Mouse (Mus musculus) bone marrow macrophage, adult 2 months (primary cell): ENCODE measurements around the gene Nelfe. TPM values are rescaled to one million over a fixed set of nuclear protein-coding genes. Genes with fewer than 3 reads are reported as not detected.
"Not testable (repeated sequence)": the region's sequence is repeated elsewhere in the genome, so short reads cannot be mapped to it uniquely, and the experiment has no call there.

Experiments used
- H3K27ac ChIP-seq: 2 replicates; pipeline ENCODE4 v1.5.1; 2012; ENCODE audit warnings: low read depth, low read length; ENCODE audit not compliant: insufficient read depth
- H3K4me1 ChIP-seq: 2 replicates; pipeline ENCODE4 v1.6.1; 2012; ENCODE audit warnings: low read length; ENCODE audit not compliant: control insufficient read depth, insufficient read depth
- H3K4me3 ChIP-seq: 2 replicates; pipeline ENCODE4 v1.5.1; 2012; ENCODE audit warnings: mild to moderate bottlenecking, low read length, moderate library complexity; ENCODE audit not compliant: insufficient read depth
- CTCF ChIP-seq: IDR thresholded peaks from 2 replicates; pipeline ENCODE4 v1.5.1; 2012; ENCODE audit warnings: low read depth, mild to moderate bottlenecking, low read length, moderate library complexity
- POLR2A ChIP-seq: IDR thresholded peaks from 2 replicates; pipeline ENCODE4 v1.6.1; 2012; ENCODE audit warnings: mild to moderate bottlenecking, low read depth, low read length, borderline replicate concordance
- polyA plus RNA-seq: library from polyadenylated mRNA; stranded (reverse); fragments of >200 nt; gene quantifications from 2 replicates; pipeline ENCODE4 v1.2.4, GENCODE M21; 2012; ENCODE audit not compliant: missing spikeins, insufficient read depth, insufficient read length

Gene Nelfe
- polyA plus RNA-seq = 48.9 and 56.8 TPM in 2 replicates

DNA sequence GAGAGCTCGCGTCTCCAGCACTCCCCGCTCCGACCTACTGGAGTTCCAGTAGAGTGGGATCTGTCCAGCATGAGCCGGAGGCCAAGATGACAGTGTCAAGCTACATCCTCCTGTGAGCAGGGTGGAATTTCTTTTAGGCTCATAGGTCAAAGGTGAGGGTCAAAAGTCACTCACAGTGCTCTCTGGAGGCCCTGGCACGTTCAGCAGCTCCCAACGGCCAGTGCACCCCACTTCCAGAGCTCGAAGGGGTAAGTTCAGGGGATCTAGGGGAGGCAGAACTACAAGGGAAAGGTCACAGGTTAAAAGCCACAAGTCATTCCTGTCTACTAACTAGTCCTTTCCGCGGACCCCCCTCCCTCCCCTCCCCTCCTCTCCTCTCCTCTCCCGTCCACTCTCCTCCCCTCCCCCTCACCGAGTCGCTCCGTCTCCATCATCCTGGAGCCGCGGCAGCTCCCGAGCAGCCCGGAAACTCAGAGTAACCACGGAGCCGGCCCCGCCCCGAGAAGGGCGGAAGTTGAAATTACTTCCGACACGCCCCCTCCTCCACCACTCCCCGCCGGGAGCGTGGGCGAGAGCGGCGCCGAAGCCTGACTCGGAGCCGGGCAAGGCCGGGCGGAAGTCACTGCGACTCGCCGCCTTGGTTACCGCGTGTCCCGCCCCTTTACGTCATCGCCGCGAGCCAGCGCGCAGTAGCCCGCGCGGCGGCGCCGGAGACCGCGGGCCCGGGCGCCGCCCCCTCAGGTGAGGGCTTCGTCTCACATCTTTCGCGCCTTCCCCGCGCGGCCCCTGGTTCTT lies at the start of gene Nelfe, which contains the start of gene Skiv2l:
Gene Nelfe, plus strand, starts transcription at position 670 of the 795 bp plus-strand sequence.
Gene Skiv2l, minus strand, starts transcription at position 489 of the 795 bp plus-strand sequence.
- Histone ChIP-seq H3K4me3 (peak within 1 kb of the TSS; percentile 87), H3K4me1 (peaks cover 9% of the 10 kb centered on the region), H3K27ac (0 out of 2 replicates have a peak within 1 kb of the TSS, but pooled peaks have one; percentile 3)
- no peak for TF ChIP-seq CTCF

DNA sequence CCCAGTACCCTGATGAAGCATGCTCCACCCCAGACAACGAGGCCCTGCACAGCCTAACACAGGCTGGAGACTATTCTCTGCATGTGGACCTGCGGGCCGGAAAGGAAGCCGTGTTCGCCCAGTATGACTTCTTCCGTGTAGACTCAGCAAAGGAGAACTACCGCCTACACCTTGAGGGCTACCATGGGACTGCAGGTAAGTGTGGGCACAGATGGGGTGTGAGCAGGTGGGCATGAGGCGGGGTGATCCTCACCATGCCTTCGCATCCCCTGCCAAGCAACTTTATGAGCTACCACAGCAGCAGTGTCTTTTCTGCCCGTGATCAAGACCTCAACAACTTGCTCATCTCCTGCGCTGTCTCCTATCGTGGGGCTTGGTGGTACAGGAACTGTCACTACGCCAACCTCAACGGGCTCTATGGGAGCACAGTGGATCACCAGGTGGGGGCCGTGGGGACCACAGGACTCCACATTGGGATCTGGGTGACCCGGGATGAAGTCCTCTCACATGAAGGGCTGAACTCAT lies 49.3 kb upstream of the Nelfe start:
- H3K27ac ChIP-seq = not testable (repeated sequence)

DNA sequence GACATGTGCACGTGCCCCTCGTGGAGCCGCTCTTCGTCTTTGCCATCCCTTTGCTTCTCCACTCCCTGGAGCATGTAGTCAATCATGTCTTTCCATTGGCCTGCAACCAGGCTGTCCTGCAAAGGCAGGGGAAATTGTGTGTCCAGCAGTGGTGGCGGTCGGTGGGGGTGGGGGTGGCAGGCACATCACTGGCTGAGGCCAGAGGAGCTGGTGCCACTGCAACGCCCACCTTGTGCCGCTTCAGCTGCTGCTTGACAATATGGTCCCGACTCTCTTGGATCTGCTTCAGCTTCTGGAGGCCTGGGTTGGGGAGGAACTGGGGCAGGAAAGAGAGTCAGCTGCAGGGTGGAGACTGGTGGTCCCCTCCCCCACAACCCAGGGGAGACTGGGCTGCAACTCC lies 47.4 kb upstream of the Nelfe start:
- H3K27ac ChIP-seq, H3K4me3 ChIP-seq: not testable (repeated sequence)

More for the DNA sequence above, 49.3 kb upstream of the Nelfe start:
- not testable (repeated sequence) for H3K4me3 ChIP-seq, H3K4me1 ChIP-seq

DNA sequence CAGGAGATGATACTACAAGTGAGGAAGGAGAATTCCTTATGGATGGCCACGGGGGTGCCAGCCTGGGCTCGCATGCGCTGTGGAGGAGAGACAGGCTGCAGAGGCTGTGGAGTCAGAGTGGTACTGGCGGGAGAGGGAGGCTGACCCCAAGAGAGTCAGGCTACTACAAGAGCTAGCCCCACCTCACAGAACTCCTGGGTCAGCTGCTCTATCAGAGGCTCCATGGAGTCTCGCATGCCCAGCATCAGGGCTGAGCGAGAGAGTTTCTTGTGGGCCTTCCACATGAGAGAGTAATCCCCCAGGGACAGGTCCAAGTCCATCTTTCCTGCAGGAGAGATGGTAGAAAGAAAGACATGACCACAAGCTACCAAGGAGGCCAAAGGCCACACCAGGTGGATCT lies 46.8 kb upstream of the Nelfe start:
- not testable (repeated sequence) for H3K4me1 ChIP-seq, H3K27ac ChIP-seq, H3K4me3 ChIP-seq

More for the DNA sequence above, 47.4 kb upstream of the Nelfe start:
- H3K4me1 ChIP-seq = not testable (repeated sequence)

DNA sequence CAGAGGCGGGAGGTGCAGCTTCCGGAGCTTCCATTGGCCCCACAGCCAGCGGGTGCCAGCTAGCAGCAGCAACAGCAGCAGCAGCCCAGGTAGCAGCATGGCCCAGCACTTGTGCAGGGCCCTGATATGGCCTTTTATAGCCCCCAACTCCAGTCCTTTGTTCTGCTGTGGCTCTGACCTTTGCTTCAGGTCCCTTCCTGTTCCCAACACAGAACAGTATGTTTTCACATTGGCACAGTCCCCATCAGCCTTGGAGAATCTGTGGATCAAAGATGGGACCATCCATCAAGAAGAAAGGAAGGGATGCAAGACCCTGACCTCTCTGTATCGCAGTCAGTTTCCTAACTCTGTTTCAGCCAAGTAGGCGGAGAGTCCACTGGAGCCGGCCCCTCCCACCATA lies 45.9 kb upstream of the Nelfe start, which contains the start of gene Cyp21a1:
Gene Cyp21a1, minus strand, starts transcription at position 261 of the 400 bp plus-strand sequence.
- not testable (repeated sequence) for H3K4me3 ChIP-seq, H3K27ac ChIP-seq, H3K4me1 ChIP-seq

DNA sequence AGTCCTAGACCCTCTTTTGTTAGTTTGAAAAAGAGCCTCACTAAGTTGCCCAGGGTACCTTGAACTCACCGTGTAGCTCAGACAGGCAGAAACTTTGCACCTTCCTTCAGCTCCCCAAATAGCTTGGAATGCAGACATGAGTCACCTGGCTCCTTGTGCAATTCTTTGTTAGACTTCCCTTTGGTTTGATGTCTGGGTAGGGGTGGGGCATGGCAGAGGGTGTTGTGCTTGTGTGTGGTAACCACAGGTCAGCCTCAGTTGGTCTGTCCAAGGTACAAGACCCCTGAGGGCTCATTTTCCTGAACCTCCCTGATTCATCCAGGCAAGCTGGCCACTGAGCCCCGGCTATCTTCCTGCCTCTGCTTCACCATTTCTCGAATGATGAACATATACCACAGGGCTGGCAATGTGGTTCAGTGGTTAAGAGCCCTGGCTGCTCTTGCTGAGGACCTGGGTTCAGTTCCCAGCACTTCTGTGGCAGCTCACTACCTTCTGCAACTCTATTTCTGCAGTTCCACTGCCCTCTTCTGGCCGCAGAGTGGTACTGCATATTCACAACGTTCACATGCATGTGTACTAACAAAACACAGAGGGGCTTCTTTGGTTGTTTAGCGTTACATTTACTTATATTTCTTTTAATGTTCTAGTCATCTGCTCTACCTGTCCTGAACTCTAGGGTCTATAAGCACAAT lies 45.2 kb upstream of the Nelfe start:
- TF ChIP-seq CTCF (peak; percentile 57), POLR2A (no peak)
- H3K4me1 ChIP-seq = no peaks in the 10 kb centered on the region

DNA sequence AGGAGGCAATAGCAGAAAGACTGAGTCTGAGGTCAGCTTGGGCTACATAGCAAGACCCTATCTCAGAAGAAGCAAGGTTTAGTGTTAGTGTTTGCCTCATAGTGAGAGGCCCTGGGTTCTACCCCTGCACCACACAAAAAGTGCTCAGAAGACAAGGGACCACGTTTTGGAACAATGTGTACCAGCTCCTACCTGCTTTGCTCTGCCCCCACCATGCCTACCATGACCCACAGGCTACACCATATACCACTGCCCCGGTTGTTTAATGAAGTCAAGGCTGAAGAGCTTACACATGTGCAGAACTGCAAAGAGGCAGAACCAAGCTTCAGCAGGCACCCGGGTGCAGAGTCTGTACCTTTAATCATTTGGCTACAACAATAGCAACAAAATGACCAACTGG lies 43.0 kb upstream of the Nelfe start:
- no peak overlapping the region for H3K27ac ChIP-seq
- no peak for TF ChIP-seq POLR2A
- TF ChIP-seq CTCF = no peak
- no peak overlapping the region for H3K4me3 ChIP-seq
- no peaks in the 10 kb centered on the region for H3K4me1 ChIP-seq

More for the DNA sequence above, 45.2 kb upstream of the Nelfe start:
- Histone ChIP-seq H3K4me3 (no peak overlapping the region), H3K27ac (no peak overlapping the region)

DNA sequence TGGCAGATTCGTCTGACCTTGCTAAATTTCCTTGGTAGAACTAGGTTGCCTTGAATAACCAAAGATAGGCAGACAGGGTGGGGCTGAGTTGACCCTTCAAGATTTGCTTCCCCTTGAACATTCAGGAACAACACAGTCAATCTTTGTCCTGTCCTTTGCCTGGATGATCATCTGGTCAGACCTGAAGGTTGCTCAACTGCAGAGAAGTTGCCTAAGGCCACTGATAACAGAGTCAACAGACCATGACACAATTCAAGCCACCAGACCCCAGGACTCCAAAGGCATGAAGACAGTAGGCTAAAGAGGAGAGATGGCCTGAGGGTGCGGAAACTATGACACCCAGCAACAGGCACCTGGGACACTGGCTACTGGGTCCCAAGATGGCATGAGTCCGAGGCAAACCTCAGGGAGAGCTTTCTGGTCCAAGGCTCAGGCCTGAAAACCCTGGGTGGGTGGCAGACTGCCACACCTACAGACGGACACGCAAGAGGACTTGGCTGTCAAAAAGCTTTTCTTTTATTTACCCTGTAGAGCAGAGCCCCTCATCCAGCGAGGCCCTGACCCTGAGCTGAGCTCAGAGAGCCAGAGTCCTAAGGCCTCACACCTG lies 41.5 kb upstream of the Nelfe start:
- Histone ChIP-seq H3K27ac (no peak overlapping the region), H3K4me3 (no peak overlapping the region), H3K4me1 (no peaks in the 10 kb centered on the region)
- TF ChIP-seq POLR2A = no peak
- no peak for TF ChIP-seq CTCF

DNA sequence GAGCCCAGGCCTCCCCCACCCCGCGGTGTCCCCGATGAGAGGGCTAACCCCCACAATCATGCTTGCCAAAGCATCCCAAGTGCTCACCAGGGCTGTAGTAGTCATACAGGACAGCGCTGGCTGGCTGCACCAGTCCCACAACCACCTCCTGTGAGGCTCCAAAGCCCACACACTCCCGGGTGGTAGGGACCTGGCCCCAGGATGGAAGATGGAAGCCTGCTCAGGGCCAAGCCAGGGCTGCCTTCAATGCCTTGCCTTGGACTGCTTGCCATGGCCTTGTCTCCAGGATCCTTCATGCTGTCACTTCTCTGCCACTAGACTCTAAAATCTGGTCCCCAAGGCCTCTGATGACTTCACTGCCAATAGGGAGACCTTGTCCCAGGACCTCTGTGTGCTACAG lies 39.8 kb upstream of the Nelfe start:
- not testable (repeated sequence) for H3K4me3 ChIP-seq, H3K27ac ChIP-seq, H3K4me1 ChIP-seq

DNA sequence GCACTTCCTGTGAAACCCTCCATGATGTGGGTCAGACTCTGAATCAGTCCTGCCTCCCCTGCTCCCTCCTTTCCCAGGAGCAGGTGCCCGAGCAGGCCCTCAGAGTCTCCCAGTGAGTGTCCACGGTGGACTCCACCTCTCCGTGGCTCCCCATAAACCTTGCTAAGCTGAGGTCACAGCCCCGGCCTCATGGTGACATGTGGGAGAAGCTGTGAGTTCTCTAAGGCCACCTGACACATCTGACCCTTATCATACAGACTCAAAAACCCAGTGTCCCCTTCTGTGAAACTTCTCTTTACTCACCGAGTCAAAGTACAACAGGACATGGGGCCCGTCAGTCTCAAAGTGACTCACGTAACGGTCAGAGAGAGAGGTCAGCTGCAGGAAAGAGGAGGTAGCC lies 39.4 kb upstream of the Nelfe start:
- not testable (repeated sequence) for H3K4me1 ChIP-seq, H3K27ac ChIP-seq

DNA sequence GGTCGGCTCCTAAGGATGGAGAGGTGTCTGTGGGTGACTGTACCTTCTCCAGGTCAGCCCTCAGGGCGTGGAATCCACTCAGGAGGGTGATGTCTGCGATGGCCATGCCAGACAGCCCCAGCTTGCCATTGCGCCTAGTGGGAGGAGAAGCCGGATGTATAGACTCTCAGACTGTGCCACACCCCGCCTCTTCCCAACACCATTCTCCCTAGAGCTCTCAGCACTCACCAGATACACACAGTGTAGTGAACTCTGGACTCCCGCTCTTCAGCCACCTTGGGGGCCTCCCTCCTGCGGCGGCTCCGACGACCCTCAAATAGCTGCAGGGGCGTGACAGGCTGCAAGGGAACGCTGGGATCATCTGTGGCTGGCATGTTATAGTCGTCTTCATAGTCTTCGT lies 38.9 kb upstream of the Nelfe start:
- H3K27ac ChIP-seq = no peak overlapping the region
- TF ChIP-seq CTCF (no peak), POLR2A (no peak)

More for the DNA sequence above, 39.4 kb upstream of the Nelfe start:
- H3K4me3 ChIP-seq = not testable (repeated sequence)

More for the DNA sequence above, 38.9 kb upstream of the Nelfe start:
- Histone ChIP-seq H3K4me3 (no peak overlapping the region), H3K4me1 (no peaks in the 10 kb centered on the region)
